Mouse (Mus musculus) stomach, embryonic 14.5 days (tissue): ENCODE measurements at regions not wholly inside any gene's neighbourhood (a gene's known extent, or its start where the extent isn't known, plus 50 kb on each side); places are given as distances from the start of the nearest gene placed in this dataset.

ENCODE experiments used
- ATAC-seq: fragments of 200-750 bp; cut with Nextera tagmentation; 2 replicates; pipeline ENCODE4 v1.8.0; 2017; ENCODE audit warnings: low read depth, moderate TSS enrichment; ENCODE audit not compliant: insufficient number of reproducible peaks, insufficient read depth, low FRiP score
- H3K27ac ChIP-seq: fragments of 300-500 bp; sonication (generic); 2 replicates; pipeline ENCODE4 v1.5.1; 2014; ENCODE audit warnings: mild to moderate bottlenecking, low read length, moderate library complexity, mixed read lengths
- H3K27me3 ChIP-seq: fragments of 300-500 bp; sonication (generic); 2 replicates; pipeline ENCODE4 v1.6.1; 2014; ENCODE audit warnings: low read length, control low read depth, mixed read lengths; ENCODE audit not compliant: control insufficient read depth, insufficient read depth
- H3K36me3 ChIP-seq: fragments of 300-500 bp; sonication (generic); 2 replicates; pipeline ENCODE4 v1.6.1; 2014; ENCODE audit warnings: mild to moderate bottlenecking, control low read depth, low read length, moderate library complexity, mixed read lengths; ENCODE audit not compliant: control insufficient read depth, insufficient read depth
- H3K4me1 ChIP-seq: fragments of 300-500 bp; sonication (generic); 2 replicates; pipeline ENCODE4 v1.6.1; 2014; ENCODE audit warnings: low read length, control low read depth, mixed read lengths; ENCODE audit not compliant: control insufficient read depth, insufficient read depth
- H3K4me2 ChIP-seq: fragments of 300-500 bp; sonication (generic); replicated peaks from 2 replicates; pipeline ENCODE4 v1.6.1; 2014; ENCODE audit warnings: low read depth, low read length, control low read depth
- H3K4me3 ChIP-seq: fragments of 300-500 bp; sonication (generic); 2 replicates; pipeline ENCODE4 v1.5.1; 2014; ENCODE audit warnings: low read depth, low read length, control low read depth
- H3K9ac ChIP-seq: fragments of 300-500 bp; sonication (generic); replicated peaks from 2 replicates; pipeline ENCODE4 v1.6.1; 2014; ENCODE audit warnings: low read depth, mild to moderate bottlenecking, control low read depth, low read length, moderate library complexity, mixed read lengths
- H3K9me3 ChIP-seq: fragments of 300-500 bp; sonication (generic); 2 replicates; pipeline ENCODE4 v1.6.1; 2016; ENCODE audit warnings: low read depth, low read length, control low read depth; ENCODE audit not compliant: control insufficient read depth
- WGBS: fragments of 180-500 bp; shearing (Covaris S2); extraction: QIAGEN DNeasy Blood & Tissue Kit; methylation state at CpG from one replicate; pipeline ENCODE4 v1.1.7; 2014; 5-methylcytosine and 5-hydroxymethylcytosine counted together

DNA sequence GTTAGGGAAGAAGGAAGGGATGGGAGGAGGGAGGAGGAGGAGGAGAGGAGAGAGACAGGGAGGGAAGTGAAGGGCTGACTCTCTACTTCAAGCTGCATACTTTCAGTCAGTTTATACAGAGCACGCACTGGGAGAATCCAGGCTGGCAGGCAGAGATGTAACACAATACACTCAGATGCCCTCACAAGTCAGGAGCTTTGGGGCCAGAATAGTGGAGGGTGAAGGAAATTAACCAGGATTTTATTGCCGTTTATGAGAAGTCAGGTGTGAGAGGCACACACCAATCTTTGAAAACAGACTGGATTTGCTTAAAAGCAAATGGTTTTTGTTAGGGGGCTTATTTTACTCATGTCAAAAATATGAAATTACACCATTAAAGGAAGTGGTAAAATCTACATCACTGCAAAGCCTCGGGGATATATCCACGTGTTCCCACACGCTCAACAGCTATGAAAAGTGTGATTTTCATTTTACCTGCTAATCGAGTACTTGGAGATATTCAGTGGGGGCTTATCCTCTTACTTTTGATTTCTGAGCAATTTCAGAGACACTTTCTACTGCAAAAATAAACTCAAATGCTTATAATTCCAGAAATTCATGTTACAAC lies 268.2 kb downstream of the Sox2 start:
- Histone ChIP-seq H3K4me3 (no peak overlapping the region), H3K27me3 (no peaks in the 10 kb centered on the region), H3K9ac (no peak overlapping the region), H3K4me2 (no peak overlapping the region), H3K36me3 (no peaks in the 10 kb centered on the region), H3K9me3 (no peaks in the 10 kb centered on the region), H3K27ac (no peak overlapping the region), H3K4me1 (no peaks in the 10 kb centered on the region)
- ATAC-seq: no peak
- WGBS: 40% methylated on average over 6 of the region's 6 CpGs

DNA sequence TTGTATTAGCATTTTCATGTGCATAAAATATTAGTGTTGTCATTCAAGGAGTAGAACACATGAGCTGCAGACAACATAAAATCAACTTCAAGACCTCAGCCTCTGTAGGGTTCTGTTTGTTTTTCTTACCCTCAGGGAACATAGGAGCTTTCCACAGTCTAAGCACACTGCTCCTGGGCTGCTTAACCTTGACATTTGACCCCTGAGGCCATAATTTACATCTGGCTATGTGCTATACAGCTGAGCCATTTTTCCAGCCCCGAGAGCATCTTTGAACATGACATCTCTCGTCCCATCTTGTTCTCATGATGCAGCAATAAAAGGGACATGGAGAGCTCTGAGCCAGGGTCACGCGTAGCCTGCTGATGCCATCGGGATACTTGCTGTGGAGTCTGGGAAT lies 270.3 kb downstream of the Sox2 start:
- no peaks in the 10 kb centered on the region for H3K9me3 ChIP-seq
- H3K4me2 ChIP-seq: no peak overlapping the region
- no peak overlapping the region for H3K4me3 ChIP-seq
- no peaks in the 10 kb centered on the region for H3K4me1 ChIP-seq
- WGBS: 71% methylated on average over 5 of the region's 5 CpGs
- no peak for ATAC-seq
- H3K9ac ChIP-seq: no peak overlapping the region
- no peak overlapping the region for H3K27ac ChIP-seq
- H3K36me3 ChIP-seq: no peaks in the 10 kb centered on the region
- H3K27me3 ChIP-seq: no peaks in the 10 kb centered on the region

DNA sequence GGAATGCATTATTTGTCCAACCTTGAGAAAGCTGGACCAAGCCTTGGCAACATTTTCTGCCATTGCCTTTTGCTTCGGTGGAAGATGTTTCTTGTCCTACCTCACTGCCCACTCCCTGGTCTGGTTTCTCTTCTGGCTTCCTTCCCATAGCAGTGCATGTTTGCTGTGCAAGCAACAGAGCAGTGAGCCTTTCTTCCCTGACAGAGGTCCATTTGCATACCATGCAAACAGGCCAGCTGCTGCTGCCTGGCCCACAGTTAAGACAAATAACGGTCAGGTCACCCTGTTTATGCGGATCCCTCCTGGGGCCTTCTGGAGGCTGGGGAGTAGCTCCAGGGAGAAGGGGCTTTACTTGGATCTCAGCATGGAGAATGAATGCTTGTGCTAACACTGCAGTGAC lies 299.7 kb downstream of the Sox2 start:
- Histone ChIP-seq H3K27me3 (no peaks in the 10 kb centered on the region), H3K27ac (no peak overlapping the region), H3K9ac (no peak overlapping the region), H3K4me1 (no peaks in the 10 kb centered on the region), H3K36me3 (no peaks in the 10 kb centered on the region), H3K4me2 (no peak overlapping the region), H3K4me3 (no peak overlapping the region), H3K9me3 (no peaks in the 10 kb centered on the region)
- ATAC-seq: 0 out of 2 replicates have a peak, but pooled peaks have one; percentile 18
- 20% methylated on average over 3 of the region's 3 CpGs for WGBS

DNA sequence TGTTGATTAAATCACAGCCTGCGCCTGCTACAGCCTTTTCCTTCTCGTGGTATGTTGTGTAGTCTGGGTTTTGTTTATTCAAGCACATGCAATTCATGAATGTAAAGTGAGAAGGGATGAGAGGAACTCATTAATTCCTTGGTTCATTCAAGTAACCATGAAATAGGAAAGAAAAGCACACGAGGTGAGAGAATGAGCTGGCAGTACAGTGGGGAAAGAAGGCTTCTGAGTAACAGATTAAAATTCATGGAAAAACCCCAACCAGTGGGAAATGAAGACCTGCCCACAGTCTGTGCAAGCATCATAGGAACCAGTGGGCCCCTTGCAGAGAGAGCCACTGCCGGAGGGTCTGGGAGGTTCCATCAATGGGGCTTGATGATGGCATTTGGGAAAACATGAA lies 306.0 kb downstream of the Sox2 start:
- Histone ChIP-seq H3K36me3 (no peaks in the 10 kb centered on the region), H3K4me3 (no peak overlapping the region), H3K9me3 (no peaks in the 10 kb centered on the region), H3K4me2 (no peak overlapping the region), H3K4me1 (no peaks in the 10 kb centered on the region), H3K27me3 (no peaks in the 10 kb centered on the region), H3K9ac (no peak overlapping the region), H3K27ac (no peak overlapping the region)
- WGBS: 63% methylated on average over 4 of the region's 4 CpGs
- no peak for ATAC-seq

DNA sequence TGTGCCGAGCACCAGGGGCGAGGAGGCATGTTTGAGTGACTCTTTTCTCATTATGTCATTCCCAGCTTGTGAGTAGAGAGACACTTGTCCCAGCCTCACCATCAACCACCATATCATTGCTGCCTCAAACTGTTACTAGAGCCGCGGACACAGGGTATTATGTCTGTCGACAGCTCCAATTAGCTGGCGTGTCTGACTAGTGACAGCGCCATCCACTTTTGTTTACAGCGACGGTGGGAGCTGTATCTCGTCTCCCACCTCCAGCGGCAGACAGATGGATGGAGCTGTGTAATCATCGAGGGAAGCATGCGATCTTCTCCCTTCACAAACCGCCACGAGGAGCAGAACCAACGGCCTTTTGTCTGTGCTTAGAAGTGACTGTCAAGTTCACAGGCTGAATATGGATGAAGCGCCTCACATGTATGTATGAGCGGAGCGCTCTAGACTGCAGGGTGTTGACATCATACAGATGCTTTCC lies 308.9 kb downstream of the Sox2 start:
- Histone ChIP-seq H3K27ac (no peak overlapping the region), H3K4me1 (no peaks in the 10 kb centered on the region), H3K36me3 (no peaks in the 10 kb centered on the region), H3K4me3 (no peak overlapping the region), H3K9me3 (no peaks in the 10 kb centered on the region), H3K4me2 (no peak overlapping the region), H3K9ac (no peak overlapping the region), H3K27me3 (no peaks in the 10 kb centered on the region)
- 41% methylated on average over 19 of the region's 19 CpGs for WGBS
- no peak for ATAC-seq

DNA sequence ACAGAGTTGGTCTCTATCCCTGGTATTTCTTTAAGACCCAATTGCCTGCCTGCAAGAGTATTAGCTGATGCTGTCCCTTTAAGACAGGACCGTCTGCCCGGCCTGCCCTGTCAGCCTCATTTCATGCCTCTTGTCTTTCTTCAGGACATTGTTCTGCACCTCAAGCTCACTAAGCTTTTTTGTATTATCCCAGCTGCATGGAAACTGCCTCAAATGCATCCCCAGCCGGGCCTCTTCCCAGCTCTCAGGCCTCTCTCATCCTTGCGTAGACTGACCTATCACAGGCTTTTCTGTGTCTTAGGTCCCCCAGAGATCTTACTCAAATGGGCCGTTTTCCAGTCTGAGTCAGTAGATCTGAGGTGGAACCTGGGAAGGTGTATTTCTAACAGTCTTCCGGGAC lies 316.2 kb downstream of the Sox2 start:
- Histone ChIP-seq H3K4me3 (no peak overlapping the region), H3K36me3 (no peaks in the 10 kb centered on the region), H3K4me2 (no peak overlapping the region), H3K27me3 (no peaks in the 10 kb centered on the region), H3K9ac (no peak overlapping the region), H3K4me1 (no peaks in the 10 kb centered on the region), H3K9me3 (no peaks in the 10 kb centered on the region), H3K27ac (no peak overlapping the region)
- 63% methylated on average over 6 of the region's 6 CpGs for WGBS
- ATAC-seq: no peak

DNA sequence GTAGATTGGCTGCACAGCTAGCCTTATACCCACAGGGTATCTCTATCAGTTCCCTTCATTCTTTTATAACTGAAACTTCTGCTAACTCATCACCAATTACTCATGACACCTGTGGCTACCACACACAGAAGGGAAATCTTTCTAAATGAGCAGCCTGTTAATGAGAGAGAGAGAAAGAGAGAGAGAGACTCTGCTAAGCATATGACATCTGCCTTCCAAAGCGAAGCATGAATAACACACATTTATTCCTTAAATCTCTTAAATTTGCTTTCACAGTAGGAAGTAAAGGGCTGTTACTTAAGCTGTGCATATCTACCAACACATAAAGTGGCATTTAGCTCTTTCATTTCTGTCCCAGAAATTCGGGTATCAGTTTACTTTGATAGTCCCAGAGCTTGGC lies 317.7 kb downstream of the Sox2 start:
- H3K4me2 ChIP-seq: no peak overlapping the region
- H3K36me3 ChIP-seq: no peaks in the 10 kb centered on the region
- H3K9me3 ChIP-seq: no peaks in the 10 kb centered on the region
- no peak overlapping the region for H3K4me3 ChIP-seq
- no peaks in the 10 kb centered on the region for H3K4me1 ChIP-seq
- ATAC-seq: no peak
- no peaks in the 10 kb centered on the region for H3K27me3 ChIP-seq
- no peak overlapping the region for H3K9ac ChIP-seq
- 63% methylated on average over 2 of the region's 2 CpGs for WGBS
- no peak overlapping the region for H3K27ac ChIP-seq

DNA sequence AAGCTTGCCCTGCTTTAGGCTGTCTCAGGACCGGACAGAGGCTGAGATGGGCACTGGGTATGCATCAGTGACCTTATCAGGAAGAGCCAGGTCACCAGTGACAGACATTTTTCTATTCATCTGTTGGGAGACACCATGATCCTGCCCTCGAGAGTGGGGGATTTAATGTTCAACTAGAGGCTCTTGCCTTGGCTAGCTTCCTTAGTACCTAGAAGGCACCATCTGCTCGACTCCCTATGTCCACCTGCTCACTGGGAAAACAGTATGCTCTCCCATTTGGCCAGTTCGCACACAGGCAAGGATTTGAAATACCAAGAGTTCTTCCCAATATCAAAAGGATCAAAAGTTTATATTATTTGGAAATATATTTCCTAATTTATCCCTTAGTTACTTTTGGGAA lies 321.3 kb downstream of the Sox2 start:
- Histone ChIP-seq H3K9ac (no peak overlapping the region), H3K4me3 (no peak overlapping the region), H3K4me1 (no peaks in the 10 kb centered on the region), H3K9me3 (no peaks in the 10 kb centered on the region), H3K27ac (no peak overlapping the region), H3K4me2 (no peak overlapping the region), H3K27me3 (no peaks in the 10 kb centered on the region), H3K36me3 (no peaks in the 10 kb centered on the region)
- ATAC-seq: no peak
- 81% methylated on average over 4 of the region's 4 CpGs for whole genome bisulfite sequencing

DNA sequence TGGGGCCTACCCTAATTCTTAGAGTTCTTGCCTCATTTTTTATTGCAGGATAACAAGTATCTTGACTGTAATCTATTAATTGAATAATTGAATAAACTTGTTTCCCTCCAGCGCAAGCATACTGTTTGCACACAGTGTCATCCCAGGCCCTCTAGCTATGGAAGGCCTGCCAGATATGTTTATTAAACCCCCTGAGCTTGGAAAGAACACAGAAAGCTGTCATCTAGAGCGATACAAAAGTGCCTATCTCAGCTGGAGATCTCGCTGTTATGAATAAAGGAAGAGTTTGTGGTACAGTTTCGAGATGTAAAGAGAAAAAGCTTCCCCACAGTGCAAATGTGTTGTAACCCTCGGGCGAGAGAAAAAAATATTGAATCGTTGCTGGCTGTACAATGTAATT lies 324.2 kb downstream of the Sox2 start:
- Histone ChIP-seq H3K9me3 (no peaks in the 10 kb centered on the region), H3K27me3 (no peaks in the 10 kb centered on the region), H3K36me3 (no peaks in the 10 kb centered on the region), H3K4me1 (no peaks in the 10 kb centered on the region), H3K4me3 (no peak overlapping the region), H3K4me2 (no peak overlapping the region), H3K9ac (no peak overlapping the region), H3K27ac (no peak overlapping the region)
- WGBS: 66% methylated on average over 7 of the region's 7 CpGs
- ATAC-seq: no peak
